Mouse (Mus musculus): Measurements from ENCODE around the gene Iyd. TPM values are rescaled to one million over a fixed set of nuclear protein-coding genes. Genes with fewer than 3 reads are reported as not detected.

Iyd gene
- polyA plus RNA-seq, 1 experiment = not detected

DNA sequence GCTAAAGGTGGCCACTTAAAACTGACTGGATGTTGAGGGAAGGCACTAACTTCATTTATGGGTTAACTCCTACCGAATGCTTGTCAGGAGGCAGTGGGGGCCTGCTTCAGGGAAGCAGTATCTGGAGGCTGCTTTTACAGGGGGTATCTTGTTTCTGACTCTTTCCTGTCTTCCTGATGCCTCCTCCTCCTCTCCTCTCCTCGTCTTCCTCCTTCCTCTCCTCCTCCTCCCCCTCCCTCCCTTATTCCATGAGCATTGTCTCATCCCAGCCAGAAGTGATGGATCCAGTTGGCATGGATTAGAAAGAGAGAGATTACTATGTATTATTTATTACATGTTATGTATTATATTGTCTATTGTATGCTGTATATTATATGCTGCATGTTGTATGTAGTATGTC is 31.3 kb upstream of the Iyd start:
- no peak overlapping the region for H3ac ChIP-seq (ENCODE audit: control insufficient read depth, insufficient read length)
- H3K4me2 ChIP-seq (ENCODE audit: low read depth) = no peak overlapping the region
- H3K27me3 ChIP-seq (ENCODE audit: control insufficient read depth, insufficient read depth, insufficient read length) = no peaks in the 10 kb centered on the region
- H3K4me3 ChIP-seq = no peak overlapping the region
- H3K79me2 ChIP-seq (ENCODE audit: control insufficient read depth, insufficient read depth) = no peaks in the 10 kb centered on the region
- no peaks in the 10 kb centered on the region for H3K36me3 ChIP-seq (ENCODE audit: control insufficient read depth, insufficient read depth)
- TF ChIP-seq USF1 (IDR thresholded peaks at IDR 0.05; ENCODE audit: low read depth) (no peak), MYOG (IDR thresholded peaks at IDR 0.05; ENCODE audit: control insufficient read depth in 1 of 3, insufficient read depth in 1 of 3, insufficient read length in 2 of 3, low read depth in 2 of 3) (no peak), SRF (IDR thresholded peaks at IDR 0.05; ENCODE audit: control insufficient read depth, insufficient read length, low read depth) (no peak), POLR2AphosphoS2 (IDR thresholded peaks at IDR 0.05; ENCODE audit: insufficient read length, low read depth) (no peak), CEBPB (IDR thresholded peaks at IDR 0.05; ENCODE audit: insufficient read depth, poor library complexity, severe bottlenecking) (no peak), E2F4 (IDR thresholded peaks at IDR 0.05; ENCODE audit: insufficient read depth) (no peak), TCF12 (IDR thresholded peaks at IDR 0.05; ENCODE audit: insufficient read depth, poor library complexity, severe bottlenecking) (no peak), MAX (IDR thresholded peaks at IDR 0.05; ENCODE audit: low read depth) (no peak), MYOD1 (IDR thresholded peaks at IDR 0.05; ENCODE audit: control insufficient read depth in 1 of 3, insufficient read length in 2 of 3, low read depth in 2 of 3) (no peak), TCF3 (IDR thresholded peaks at IDR 0.05; ENCODE audit: insufficient read length, low read depth) (no peak), REST (IDR thresholded peaks at IDR 0.05; ENCODE audit: insufficient read depth, insufficient read length) (no peak), POLR2A (IDR thresholded peaks at IDR 0.05; ENCODE audit: insufficient read length, low read depth) (no peak)

DNA sequence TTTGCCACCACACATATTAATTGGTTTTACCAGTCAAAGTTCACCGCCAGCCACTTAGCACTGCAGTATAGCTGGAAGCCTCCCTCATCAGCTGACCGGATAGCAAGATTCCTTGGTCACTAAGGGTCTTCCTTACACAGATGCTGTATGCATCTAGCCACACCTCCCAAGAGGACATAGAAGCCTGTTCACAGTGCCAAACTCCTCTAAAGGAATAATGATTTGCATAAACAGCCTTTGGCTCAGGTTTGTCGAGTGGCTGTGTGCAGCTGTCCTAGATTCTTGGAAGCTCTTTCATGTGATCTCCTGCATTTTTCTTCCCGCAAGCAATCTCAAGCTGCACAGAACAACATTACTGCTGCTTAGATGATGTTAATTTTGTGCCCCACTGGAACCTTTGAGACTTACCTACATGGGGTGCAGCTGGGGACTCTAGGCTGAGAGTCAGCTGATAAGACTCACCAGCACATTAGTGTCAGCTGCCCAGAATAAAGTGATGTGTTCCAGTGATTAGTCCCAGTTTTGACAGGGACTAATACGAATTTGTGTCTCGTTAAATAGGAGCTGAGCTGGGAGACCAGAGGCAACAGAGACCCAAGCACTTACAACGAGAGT is 30.3 kb upstream of the Iyd start:
- no peak for TF ChIP-seq MYOD1 (IDR thresholded peaks at IDR 0.05; ENCODE audit: control insufficient read depth in 1 of 3, insufficient read length in 2 of 3, low read depth in 2 of 3)
- no peak for TF ChIP-seq MYOG (IDR thresholded peaks at IDR 0.05; ENCODE audit: control insufficient read depth in 1 of 3, insufficient read depth in 1 of 3, insufficient read length in 2 of 3, low read depth in 2 of 3)
- no peak for TF ChIP-seq POLR2A (IDR thresholded peaks at IDR 0.05; ENCODE audit: insufficient read length, low read depth)
- no peak for TF ChIP-seq REST (IDR thresholded peaks at IDR 0.05; ENCODE audit: insufficient read depth, insufficient read length)
- TF ChIP-seq TCF3 (IDR thresholded peaks at IDR 0.05; ENCODE audit: insufficient read length, low read depth) = no peak
- TF ChIP-seq USF1 (IDR thresholded peaks at IDR 0.05; ENCODE audit: low read depth) = no peak
- TF ChIP-seq POLR2AphosphoS2 (IDR thresholded peaks at IDR 0.05; ENCODE audit: insufficient read length, low read depth) = no peak
- no peak for TF ChIP-seq TCF12 (IDR thresholded peaks at IDR 0.05; ENCODE audit: insufficient read depth, poor library complexity, severe bottlenecking)
- TF ChIP-seq CEBPB (IDR thresholded peaks at IDR 0.05; ENCODE audit: insufficient read depth, poor library complexity, severe bottlenecking) = no peak
- TF ChIP-seq MAX (IDR thresholded peaks at IDR 0.05; ENCODE audit: low read depth) = no peak
- no peak for TF ChIP-seq E2F4 (IDR thresholded peaks at IDR 0.05; ENCODE audit: insufficient read depth)
- no peak for TF ChIP-seq SRF (IDR thresholded peaks at IDR 0.05; ENCODE audit: control insufficient read depth, insufficient read length, low read depth)
- Histone ChIP-seq H3ac (ENCODE audit: control insufficient read depth, insufficient read length) (no peak overlapping the region), H3K79me2 (ENCODE audit: control insufficient read depth, insufficient read depth) (no peaks in the 10 kb centered on the region), H3K27me3 (ENCODE audit: control insufficient read depth, insufficient read depth, insufficient read length) (no peaks in the 10 kb centered on the region), H3K36me3 (ENCODE audit: control insufficient read depth, insufficient read depth) (no peaks in the 10 kb centered on the region), H3K4me2 (ENCODE audit: low read depth) (no peak overlapping the region), H3K4me3 (no peak overlapping the region)

DNA sequence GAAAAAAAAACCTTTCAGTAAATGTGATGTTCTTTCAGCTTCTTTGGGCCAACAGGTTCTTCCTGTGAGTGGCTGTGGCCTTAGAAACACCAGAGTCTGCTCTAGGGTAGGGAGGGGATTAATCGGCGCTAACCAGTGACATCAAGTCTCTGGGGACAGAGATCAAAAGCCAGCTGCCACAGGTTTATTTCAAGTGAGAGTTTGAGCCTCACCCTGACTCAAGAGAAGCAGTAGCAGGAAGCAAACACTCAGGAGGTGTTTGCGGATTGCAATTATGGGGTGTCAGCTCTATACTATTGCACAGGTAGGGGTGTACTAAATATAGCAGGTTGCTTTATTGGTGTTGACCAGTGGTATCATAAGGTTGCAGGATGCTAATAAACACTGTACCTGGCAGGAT is 29.6 kb upstream of the Iyd start:
- Histone ChIP-seq H3ac (ENCODE audit: control insufficient read depth, insufficient read length) (no peak overlapping the region), H3K4me2 (ENCODE audit: low read depth) (no peak overlapping the region)
- TF ChIP-seq POLR2A (IDR thresholded peaks at IDR 0.05; ENCODE audit: insufficient read length, low read depth) (no peak), USF1 (IDR thresholded peaks at IDR 0.05; ENCODE audit: low read depth) (no peak), CEBPB (IDR thresholded peaks at IDR 0.05; ENCODE audit: insufficient read depth, poor library complexity, severe bottlenecking) (no peak), TCF3 (IDR thresholded peaks at IDR 0.05; ENCODE audit: insufficient read length, low read depth) (no peak), REST (IDR thresholded peaks at IDR 0.05; ENCODE audit: insufficient read depth, insufficient read length) (no peak), MYOG (IDR thresholded peaks at IDR 0.05; ENCODE audit: control insufficient read depth in 1 of 3, insufficient read depth in 1 of 3, insufficient read length in 2 of 3, low read depth in 2 of 3) (no peak), MYOD1 (IDR thresholded peaks at IDR 0.05; ENCODE audit: control insufficient read depth in 1 of 3, insufficient read length in 2 of 3, low read depth in 2 of 3) (no peak), TCF12 (IDR thresholded peaks at IDR 0.05; ENCODE audit: insufficient read depth, poor library complexity, severe bottlenecking) (no peak), SRF (IDR thresholded peaks at IDR 0.05; ENCODE audit: control insufficient read depth, insufficient read length, low read depth) (no peak), POLR2AphosphoS2 (IDR thresholded peaks at IDR 0.05; ENCODE audit: insufficient read length, low read depth) (no peak), MAX (IDR thresholded peaks at IDR 0.05; ENCODE audit: low read depth) (no peak), E2F4 (IDR thresholded peaks at IDR 0.05; ENCODE audit: insufficient read depth) (no peak)

DNA sequence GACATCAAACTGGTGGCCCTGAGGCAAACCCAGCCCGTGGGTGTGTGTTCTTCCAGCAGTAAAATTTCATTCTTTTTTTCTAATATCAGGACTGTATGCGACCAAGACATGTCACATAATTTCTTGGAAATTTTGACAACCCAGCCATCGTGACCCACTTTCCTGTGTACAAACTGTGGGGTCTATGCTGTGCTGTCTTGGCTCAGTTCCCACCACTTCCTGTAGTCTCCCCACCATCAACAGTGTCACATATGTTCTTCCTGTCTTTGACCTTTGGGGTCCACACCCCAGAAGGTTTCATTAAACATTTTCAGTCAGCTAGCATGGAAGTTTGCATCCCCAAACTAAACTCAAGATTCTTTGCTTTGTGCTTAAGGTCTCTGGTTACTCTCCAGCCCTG is 28.6 kb upstream of the Iyd start:
- Histone ChIP-seq H3K79me2 (ENCODE audit: control insufficient read depth, insufficient read depth) (no peaks in the 10 kb centered on the region), H3K27me3 (ENCODE audit: control insufficient read depth, insufficient read depth, insufficient read length) (no peaks in the 10 kb centered on the region), H3K4me3 (no peak overlapping the region), H3K4me2 (ENCODE audit: low read depth) (no peak overlapping the region), H3ac (ENCODE audit: control insufficient read depth, insufficient read length) (no peak overlapping the region), H3K36me3 (ENCODE audit: control insufficient read depth, insufficient read depth) (no peaks in the 10 kb centered on the region)
- no peak for TF ChIP-seq MYOD1 (IDR thresholded peaks at IDR 0.05; ENCODE audit: control insufficient read depth in 1 of 3, insufficient read length in 2 of 3, low read depth in 2 of 3)
- TF ChIP-seq MAX (IDR thresholded peaks at IDR 0.05; ENCODE audit: low read depth) = no peak
- no peak for TF ChIP-seq E2F4 (IDR thresholded peaks at IDR 0.05; ENCODE audit: insufficient read depth)
- no peak for TF ChIP-seq TCF12 (IDR thresholded peaks at IDR 0.05; ENCODE audit: insufficient read depth, poor library complexity, severe bottlenecking)
- TF ChIP-seq POLR2A (IDR thresholded peaks at IDR 0.05; ENCODE audit: insufficient read length, low read depth) = no peak
- no peak for TF ChIP-seq CEBPB (IDR thresholded peaks at IDR 0.05; ENCODE audit: insufficient read depth, poor library complexity, severe bottlenecking)
- TF ChIP-seq TCF3 (IDR thresholded peaks at IDR 0.05; ENCODE audit: insufficient read length, low read depth) = no peak
- no peak for TF ChIP-seq POLR2AphosphoS2 (IDR thresholded peaks at IDR 0.05; ENCODE audit: insufficient read length, low read depth)
- no peak for TF ChIP-seq MYOG (IDR thresholded peaks at IDR 0.05; ENCODE audit: control insufficient read depth in 1 of 3, insufficient read depth in 1 of 3, insufficient read length in 2 of 3, low read depth in 2 of 3)
- no peak for TF ChIP-seq REST (IDR thresholded peaks at IDR 0.05; ENCODE audit: insufficient read depth, insufficient read length)
- no peak for TF ChIP-seq SRF (IDR thresholded peaks at IDR 0.05; ENCODE audit: control insufficient read depth, insufficient read length, low read depth)
- no peak for TF ChIP-seq USF1 (IDR thresholded peaks at IDR 0.05; ENCODE audit: low read depth)

More for the DNA sequence above, 29.6 kb upstream of the Iyd start:
- H3K4me3 ChIP-seq = no peak overlapping the region
- H3K36me3 ChIP-seq (ENCODE audit: control insufficient read depth, insufficient read depth) = no peaks in the 10 kb centered on the region
- no peaks in the 10 kb centered on the region for H3K79me2 ChIP-seq (ENCODE audit: control insufficient read depth, insufficient read depth)
- H3K27me3 ChIP-seq (ENCODE audit: control insufficient read depth, insufficient read depth, insufficient read length) = no peaks in the 10 kb centered on the region

Data from myocyte (in vitro differentiated cells).